Mouse (Mus musculus) CH12.LX (cell line): ENCODE measurements around the gene Hip1. TPM values are rescaled to one million over a fixed set of nuclear protein-coding genes. Genes with fewer than 3 reads are reported as not detected.

Experiments used
- DNase-seq: peaks from one replicate; pipeline ENCODE4 v3.0.0-alpha.2; 2013; ENCODE audit errors: extremely low read depth
- H3K27ac ChIP-seq: 2 replicates; pipeline ENCODE4 v1.5.1; 2012; ENCODE audit warnings: low read depth, mild to moderate bottlenecking, control low read depth, moderate library complexity; ENCODE audit not compliant: insufficient read depth
- H3K27me3 ChIP-seq: replicated peaks from 2 replicates; pipeline ENCODE3; 2012; ENCODE audit warnings: inconsistent platforms
- H3K36me3 ChIP-seq, 2 experiments: replicated peaks in 1 of 2; 2 replicates each; pipeline versions ENCODE3 to v1.6.1; 2012; ENCODE audit warnings: inconsistent platforms in 1 of 2, low read length in 1 of 2, mild to moderate bottlenecking in 1 of 2, mixed read lengths in 1 of 2, moderate library complexity in 1 of 2; ENCODE audit not compliant: control insufficient read depth in 1 of 2, insufficient read depth in 1 of 2
- H3K4me1 ChIP-seq, 2 experiments: 2 replicates each; pipeline ENCODE4 v1.6.1; 2012; ENCODE audit warnings: inconsistent platforms in 1 of 2, moderate library complexity in 1 of 2; ENCODE audit not compliant: insufficient read depth in 2 of 2, control insufficient read depth in 1 of 2
- H3K4me2 ChIP-seq: 2 replicates; pipeline ENCODE4 v1.6.1; 2012; ENCODE audit warnings: low read depth, mild to moderate bottlenecking, control low read depth; ENCODE audit not compliant: poor library complexity, insufficient read depth, severe bottlenecking
- H3K4me3 ChIP-seq, 3 experiments: fragments of 150-350 bp in 1 of 3; sonication (generic) in 1 of 3; replicated peaks in 1 of 3; 2 replicates each; pipeline versions ENCODE3 to v1.5.1; 2011 to 2012; ENCODE audit warnings: low read depth in 2 of 3, low read length in 2 of 3, mild to moderate bottlenecking in 2 of 3, moderate library complexity in 2 of 3, control low read depth in 1 of 3, improper control_type of control experiment in 1 of 3, inconsistent platforms in 1 of 3, mixed read lengths in 1 of 3; ENCODE audit not compliant: poor library complexity in 1 of 3
- H3K79me2 ChIP-seq: replicated peaks from 2 replicates; pipeline ENCODE4 v1.6.1; 2012; ENCODE audit warnings: mild to moderate bottlenecking, moderate library complexity; ENCODE audit not compliant: control insufficient read depth, poor library complexity, insufficient read depth, severe bottlenecking; ENCODE audit errors: extremely low read depth
- H3K9ac ChIP-seq: 2 replicates; pipeline ENCODE4 v1.6.1; 2012; ENCODE audit warnings: low read depth, mild to moderate bottlenecking, control low read depth, moderate library complexity; ENCODE audit not compliant: insufficient read depth
- H3K9me3 ChIP-seq: replicated peaks from 2 replicates; pipeline ENCODE3; 2012; ENCODE audit warnings: low read length, inconsistent platforms, mixed read lengths
- CHD1 ChIP-seq: IDR thresholded peaks from 2 replicates; pipeline ENCODE4 v1.6.1; 2012; ENCODE audit warnings: low read depth, low read length, improper control_type of control experiment, inconsistent platforms
- E2F4 ChIP-seq: IDR thresholded peaks from 2 replicates; pipeline ENCODE4 v1.6.1; 2011; ENCODE audit warnings: low read depth, low read length, improper control_type of control experiment; ENCODE audit not compliant: insufficient replicate concordance
- ELF1 ChIP-seq: IDR thresholded peaks from 2 replicates; pipeline ENCODE4 v1.6.1; 2014; ENCODE audit warnings: low read depth, mild to moderate bottlenecking, inconsistent platforms, low read length, improper control_type of control experiment
- GABPA ChIP-seq: IDR thresholded peaks from 2 replicates; pipeline ENCODE4 v1.6.1; 2012; ENCODE audit warnings: low read depth, low read length, improper control_type of control experiment, inconsistent platforms; ENCODE audit not compliant: insufficient replicate concordance
- HCFC1 ChIP-seq: IDR thresholded peaks from 2 replicates; pipeline ENCODE4 v1.6.1; 2012; ENCODE audit warnings: low read depth, mild to moderate bottlenecking, inconsistent platforms, low read length, improper control_type of control experiment
- IRF4 ChIP-seq: IDR thresholded peaks from 2 replicates; pipeline ENCODE4 v1.6.1; 2014; ENCODE audit warnings: low read depth, mild to moderate bottlenecking, inconsistent platforms, low read length, improper control_type of control experiment
- JUN ChIP-seq: IDR thresholded peaks from 2 replicates; pipeline ENCODE4 v1.6.1; 2011; ENCODE audit warnings: low read depth, mild to moderate bottlenecking, low read length, improper control_type of control experiment, moderate library complexity; ENCODE audit not compliant: insufficient read depth
- MAX ChIP-seq: IDR thresholded peaks from 2 replicates; pipeline ENCODE4 v1.6.1; 2011; ENCODE audit warnings: low read length, improper control_type of control experiment
- MAZ ChIP-seq: IDR thresholded peaks from 2 replicates; pipeline ENCODE4 v1.6.1; 2012; ENCODE audit warnings: low read depth, mild to moderate bottlenecking, inconsistent platforms, low read length, improper control_type of control experiment, moderate library complexity
- MXI1 ChIP-seq: IDR thresholded peaks from 2 replicates; pipeline ENCODE4 v1.6.1; 2011; ENCODE audit warnings: mild to moderate bottlenecking, low read depth, low read length, improper control_type of control experiment
- MYC ChIP-seq: IDR thresholded peaks from 2 replicates; pipeline ENCODE4 v1.6.1; 2011; ENCODE audit warnings: low read depth, mild to moderate bottlenecking, improper control_type of control experiment, low read length
- NELFE ChIP-seq: IDR thresholded peaks from 2 replicates; pipeline ENCODE4 v1.6.1; 2011; ENCODE audit warnings: low read depth, low read length, improper control_type of control experiment
- NRF1 ChIP-seq: IDR thresholded peaks from 2 replicates; pipeline ENCODE4 v1.6.1; 2014; ENCODE audit warnings: low read depth, mild to moderate bottlenecking, inconsistent platforms, low read length, improper control_type of control experiment, moderate library complexity
- POLR2A ChIP-seq: IDR thresholded peaks from 2 replicates; pipeline ENCODE4 v1.6.1; 2011; ENCODE audit warnings: low read depth, mild to moderate bottlenecking, improper control_type of control experiment, low read length
- RAD21 ChIP-seq: IDR thresholded peaks from 2 replicates; pipeline ENCODE4 v1.6.1; 2011; ENCODE audit warnings: low read depth, mild to moderate bottlenecking, low read length, improper control_type of control experiment, moderate library complexity
- RCOR1 ChIP-seq: conservative IDR thresholded peaks from 2 replicates; pipeline ENCODE4 v1.6.1; 2012; ENCODE audit warnings: low read depth, mild to moderate bottlenecking, inconsistent platforms, low read length, improper control_type of control experiment
- TBP ChIP-seq: conservative IDR thresholded peaks from 2 replicates; pipeline ENCODE4 v1.6.1; 2011; ENCODE audit warnings: low read depth, low read length, improper control_type of control experiment
- TCF12 ChIP-seq: IDR thresholded peaks from 2 replicates; pipeline ENCODE4 v1.6.1; 2014; ENCODE audit warnings: low read depth, mild to moderate bottlenecking, inconsistent platforms, low read length, improper control_type of control experiment
- UBTF ChIP-seq: IDR thresholded peaks from 2 replicates; pipeline ENCODE4 v1.6.1; 2012; ENCODE audit warnings: low read depth, mild to moderate bottlenecking, inconsistent platforms, low read length, improper control_type of control experiment, moderate library complexity
- USF1 ChIP-seq: IDR thresholded peaks from 2 replicates; pipeline ENCODE4 v1.6.1; 2014; ENCODE audit warnings: low read depth, mild to moderate bottlenecking, inconsistent platforms, low read length, improper control_type of control experiment
- ZC3H11A ChIP-seq: IDR thresholded peaks from 2 replicates; pipeline ENCODE4 v1.6.1; 2012; ENCODE audit warnings: low read depth, mild to moderate bottlenecking, inconsistent platforms, low read length, improper control_type of control experiment
- ZMIZ1 ChIP-seq: IDR thresholded peaks from 2 replicates; pipeline ENCODE4 v1.6.1; 2012; ENCODE audit warnings: low read depth, mild to moderate bottlenecking, inconsistent platforms, low read length, improper control_type of control experiment
- dilution Hi-C: fragments of 300-500 bp; cut with MboI; formaldehyde crosslinking; loops from 2 replicates; pipeline ENCODE4 v1.14.3; 2020; ENCODE audit warnings: low sequenced_read_pairs; ENCODE audit not compliant: extremely low pct_unique_long_range_greater_than_20kb, extremely low pct_ligation_motif_present
- in situ Hi-C: fragments of 300-500 bp; cut with MboI; formaldehyde crosslinking; loops from 3 replicates; pipeline ENCODE4 v1.14.3; 2019; ENCODE audit warnings: low sequenced_read_pairs, low pct_ligation_motif_present, low pct_unique_long_range_greater_than_20kb, mixed read lengths
- polyA plus RNA-seq: library from polyadenylated mRNA; unstranded; fragments of >175 nt; gene quantifications from 2 replicates; pipeline ENCODE4 v1.2.1, GENCODE M21; 2012; ENCODE audit warnings: low read depth; ENCODE audit not compliant: insufficient read length
- total RNA-seq, 2 experiments: library from RNA; depleted of rRNA; stranded (reverse); fragments of 300-350 nt in 1 of 2; fragments of >200 nt in 1 of 2; gene quantifications; 2 replicates each; pipeline ENCODE4 v1.2.3; 2012 to 2014

Gene Hip1
- total and polyA plus RNA-seq, 3 experiments, result 2.2 to 6.4 (median 3.4) TPM

- dilution Hi-C loops, result no loop called here
- Histone ChIP-seq H3K4me3 (no peak overlapping the region), H3K27ac (no peak overlapping the region), H3K9me3 (peaks cover 3% of the 10 kb centered on the region), H3K4me1 (peaks cover 7 to 33% of the 10 kb centered on the region in 2 experiments), H3K79me2 (no peaks in the 10 kb centered on the region), H3K36me3 (no peaks in the 10 kb centered on the region), H3K9ac (no peak overlapping the region), H3K4me2 (no peak overlapping the region), H3K27me3 (no peaks in the 10 kb centered on the region)
- in situ Hi-C loops, result no loop called here
- TF ChIP-seq GABPA (no peak), TCF12 (no peak), NELFE (no peak), MXI1 (no peak), MAX (no peak), ZMIZ1 (no peak), NRF1 (no peak), ZC3H11A (no peak), E2F4 (no peak), TBP (no peak), IRF4 (no peak), POLR2A (no peak), CHD1 (no peak)
- DNase-seq, result no peak
Observed at GRCm38 (mm10) chr5:135527986-135528385, 16.9 kb downstream of the Hip1 start.

GRCm38 (mm10) chr5:135524660-135525560 lies 20.0 kb downstream of the Hip1 start:
- Histone ChIP-seq H3K4me1 (peaks cover 0 to 10% of the 10 kb centered on the region in 2 experiments; a peak in 2 of 4 replicates), H3K27me3 (no peaks in the 10 kb centered on the region), H3K36me3 (no peaks in the 10 kb centered on the region), H3K27ac (no peak overlapping the region), H3K4me3 (no peak overlapping the region), H3K9ac (no peak overlapping the region), H3K79me2 (no peaks in the 10 kb centered on the region), H3K9me3 (peaks cover 3% of the 10 kb centered on the region), H3K4me2 (no peak overlapping the region)
- no peak for DNase-seq
- in situ Hi-C loops (no loop called here), dilution Hi-C loops (no loop called here)
- no peak for TF ChIP-seq JUN
- no peak for TF ChIP-seq TBP
- no peak for TF ChIP-seq HCFC1
- no peak for TF ChIP-seq CHD1
- TF ChIP-seq USF1, result no peak
- no peak for TF ChIP-seq ZC3H11A
- TF ChIP-seq UBTF, result no peak
- TF ChIP-seq MAZ, result no peak
- TF ChIP-seq RCOR1, result no peak
- TF ChIP-seq MXI1, result no peak
- no peak for TF ChIP-seq ELF1
- no peak for TF ChIP-seq MYC
- no peak for TF ChIP-seq RAD21
